Mouse (Mus musculus): ENCODE measurements around the gene Tcf20. TPM values are rescaled to one million over a fixed set of nuclear protein-coding genes. Genes with fewer than 3 reads are reported as not detected.

Tcf20 gene
- polyA plus RNA-seq, 2 experiments: 2.9 to 5.7 TPM

GRCm38 (mm10) chr15:82963090-82963489 is 24.6 kb downstream of the Tcf20 start:
- Histone ChIP-seq H3K27ac (no peak overlapping the region), H3K9ac (replicated peaks) (no peak overlapping the region), H3K4me3 (ENCODE audit: insufficient read depth in 1 of 2, low read depth in 2 of 2, low read length in 2 of 2) (peak overlapping the region in 1 of 2 experiments; percentile 40; a peak in 1 of 4 replicates), H3K27me3 (ENCODE audit: control insufficient read depth, insufficient read depth, low read length) (peaks cover 53% of the 10 kb centered on the region), H3K4me2 (ENCODE audit: low read depth) (peak overlapping the region; percentile 43), H3K9me3 (ENCODE audit: control insufficient read depth, low read length) (no peaks in the 10 kb centered on the region), H3K4me1 (replicated peaks; ENCODE audit: control insufficient read depth in 2 of 2, insufficient read depth in 2 of 2, low read length in 1 of 2) (0 out of 4 replicates have a peak, but pooled peaks cover 0 to 2% of the 10 kb centered on the region in 2 experiments), H3K36me3 (replicated peaks; ENCODE audit: control insufficient read depth, insufficient read depth, low read depth) (no peaks in the 10 kb centered on the region)
- DNase-seq (ENCODE audit: low read depth in 3 of 3, low spot score in 3 of 3) (no peak), ATAC-seq (ENCODE audit: insufficient read depth) (no peak)
- no peak for TF ChIP-seq EP300 (IDR thresholded peaks at IDR 0.05; ENCODE audit: low read depth)
- TF ChIP-seq CTCF (IDR thresholded peaks at IDR 0.05; ENCODE audit: low read depth): no peak
- WGBS (ENCODE audit: insufficient replicate concordance): 5% methylated on average over 39 of the region's 39 CpGs

DNA sequence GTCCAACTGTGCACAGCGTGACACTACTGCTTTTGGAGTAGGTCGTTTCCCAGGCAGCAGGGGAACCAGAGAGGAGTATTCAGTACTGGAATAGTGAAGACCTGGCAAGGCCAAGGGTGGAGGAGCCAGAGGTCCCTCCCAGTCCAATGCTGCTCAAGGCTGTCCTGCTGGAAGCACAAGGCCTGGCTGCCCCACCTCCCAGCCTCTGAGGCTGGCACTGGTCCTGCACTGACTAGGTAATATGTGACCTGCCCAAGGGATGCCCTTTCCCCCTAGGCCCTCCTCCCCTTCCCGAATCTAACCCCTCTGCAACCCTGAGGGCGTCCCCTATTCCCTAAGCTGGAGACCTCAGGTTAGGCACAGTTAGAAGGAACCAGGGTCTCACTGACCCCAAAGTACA is 25.1 kb downstream of the Tcf20 start:
- H3K36me3 ChIP-seq (replicated peaks; ENCODE audit: control insufficient read depth, insufficient read depth, low read depth): no peaks in the 10 kb centered on the region
- TF ChIP-seq CTCF (IDR thresholded peaks at IDR 0.05; ENCODE audit: low read depth) (no peak), EP300 (IDR thresholded peaks at IDR 0.05; ENCODE audit: low read depth) (no peak)
- DNase-seq (ENCODE audit: low read depth in 3 of 3, low spot score in 3 of 3) (no peak), ATAC-seq (ENCODE audit: insufficient read depth) (no peak)
- H3K9ac ChIP-seq (replicated peaks): no peak overlapping the region
- no peaks in the 10 kb centered on the region for H3K9me3 ChIP-seq (ENCODE audit: control insufficient read depth, low read length)
- H3K27me3 ChIP-seq (ENCODE audit: control insufficient read depth, insufficient read depth, low read length): peaks cover 53% of the 10 kb centered on the region
- no peak overlapping the region for H3K27ac ChIP-seq
- no peak overlapping the region for H3K4me3 ChIP-seq (ENCODE audit: insufficient read depth in 1 of 2, low read depth in 2 of 2, low read length in 2 of 2)
- no peaks in the 10 kb centered on the region for H3K4me1 ChIP-seq (replicated peaks; ENCODE audit: control insufficient read depth in 2 of 2, insufficient read depth in 2 of 2, low read length in 1 of 2)
- 36% methylated on average over 4 of the region's 4 CpGs for WGBS (ENCODE audit: insufficient replicate concordance)
- H3K4me2 ChIP-seq (ENCODE audit: low read depth): no peak overlapping the region

DNA sequence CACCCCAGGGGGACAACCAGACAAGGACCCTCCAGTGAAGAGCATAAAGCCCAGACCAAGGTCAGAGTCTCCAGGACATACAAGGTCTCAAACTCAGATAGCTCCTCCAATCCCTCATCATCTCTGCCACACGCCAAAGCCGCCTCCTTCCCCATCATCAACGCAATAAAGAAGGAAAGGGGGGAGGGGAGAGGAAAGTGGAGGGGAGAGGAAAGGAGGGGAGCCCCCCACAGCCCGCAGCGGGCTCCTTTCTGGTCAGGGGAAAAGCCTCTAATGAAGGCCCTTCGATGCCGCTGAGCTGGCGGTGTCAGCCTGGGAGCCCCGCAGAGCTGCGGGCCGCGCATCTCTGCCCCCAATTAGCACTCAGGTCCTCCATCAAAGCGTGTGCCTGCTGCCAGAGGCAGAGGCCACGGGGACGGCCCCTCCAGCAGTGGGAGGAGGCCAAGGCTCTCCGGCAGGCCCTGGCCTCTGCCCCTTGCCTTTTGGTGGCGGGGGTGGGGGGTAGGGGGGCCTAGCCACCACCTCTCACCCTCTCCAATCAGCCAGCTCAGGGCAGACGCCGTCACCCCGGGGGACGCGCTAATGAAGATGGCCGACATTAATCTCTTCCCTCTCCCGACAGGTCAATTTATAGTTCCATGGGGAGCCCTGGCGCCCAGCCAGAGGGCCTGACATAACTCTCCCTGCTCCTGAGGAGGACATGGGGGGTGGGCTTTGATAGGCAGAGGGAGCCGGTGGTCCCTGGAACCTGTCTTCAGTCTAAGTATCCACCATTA is 26.7 kb downstream of the Tcf20 start:
- no peak overlapping the region for H3K4me3 ChIP-seq (ENCODE audit: insufficient read depth in 1 of 2, low read depth in 2 of 2, low read length in 2 of 2)
- H3K4me1 ChIP-seq (replicated peaks; ENCODE audit: control insufficient read depth in 2 of 2, insufficient read depth in 2 of 2, low read length in 1 of 2): no peaks in the 10 kb centered on the region; a peak in 1 of 4 replicates
- 5% methylated on average over 26 of the region's 26 CpGs for WGBS (ENCODE audit: insufficient replicate concordance)
- H3K9me3 ChIP-seq (ENCODE audit: control insufficient read depth, low read length): no peaks in the 10 kb centered on the region
- H3K27ac ChIP-seq: no peak overlapping the region
- H3K9ac ChIP-seq (replicated peaks): no peak overlapping the region
- DNase-seq (ENCODE audit: low read depth in 3 of 3, low spot score in 3 of 3) (no peak), ATAC-seq (ENCODE audit: insufficient read depth) (no peak)
- TF ChIP-seq EP300 (IDR thresholded peaks at IDR 0.05; ENCODE audit: low read depth): no peak
- no peak for TF ChIP-seq CTCF (IDR thresholded peaks at IDR 0.05; ENCODE audit: low read depth)
- H3K27me3 ChIP-seq (ENCODE audit: control insufficient read depth, insufficient read depth, low read length): peaks cover 53% of the 10 kb centered on the region
- H3K36me3 ChIP-seq (replicated peaks; ENCODE audit: control insufficient read depth, insufficient read depth, low read depth): no peaks in the 10 kb centered on the region
- H3K4me2 ChIP-seq (ENCODE audit: low read depth): no peak overlapping the region

DNA sequence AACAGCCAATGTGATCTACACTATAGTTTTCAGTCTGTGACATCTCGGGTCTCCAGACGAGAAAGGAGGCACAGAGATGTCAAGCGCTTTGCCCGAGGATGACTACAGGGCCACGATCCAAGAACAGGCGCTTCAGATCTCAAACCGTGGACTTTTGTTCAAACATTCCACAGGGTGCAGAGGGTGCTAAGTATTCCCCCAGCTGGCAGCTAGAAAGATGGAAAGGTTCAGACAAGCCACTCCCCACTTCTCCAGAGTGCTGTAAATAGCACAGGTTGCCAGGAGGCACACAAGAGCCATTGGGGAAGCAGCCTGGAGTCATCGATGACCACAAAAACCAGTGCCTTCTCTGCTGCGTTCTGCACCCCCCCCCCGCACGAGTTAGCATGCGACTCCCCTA is 28.5 kb downstream of the Tcf20 start:
- no peak for ATAC-seq (ENCODE audit: insufficient read depth)
- H3K4me3 ChIP-seq (ENCODE audit: insufficient read depth in 1 of 2, low read depth in 2 of 2, low read length in 2 of 2): no peak overlapping the region

DNA sequence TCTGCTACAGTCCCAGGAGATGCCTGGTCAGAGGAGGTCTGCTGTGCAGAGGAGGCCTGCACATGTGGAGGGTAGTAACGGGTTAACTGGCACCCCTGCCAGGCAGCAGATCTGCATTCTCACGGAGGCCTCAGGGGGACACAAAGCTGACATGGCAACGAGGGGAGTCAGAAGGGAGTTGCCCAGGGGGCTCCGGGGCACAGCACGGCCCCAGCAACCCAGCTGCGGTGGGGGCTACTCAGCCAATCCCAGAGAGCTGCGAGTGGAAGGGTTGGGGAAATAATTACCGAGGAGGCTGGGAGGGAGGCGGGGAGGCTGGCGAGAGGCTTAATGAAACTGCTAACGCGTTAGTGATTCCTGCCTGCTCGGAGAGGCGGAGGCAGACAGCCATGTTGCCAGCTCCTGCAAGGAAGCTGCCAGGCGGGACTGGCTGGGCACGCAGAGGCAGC is 29.4 kb downstream of the Tcf20 start:
- 14% methylated on average over 16 of the region's 16 CpGs for WGBS (ENCODE audit: insufficient replicate concordance)
- no peaks in the 10 kb centered on the region for H3K36me3 ChIP-seq (replicated peaks; ENCODE audit: control insufficient read depth, insufficient read depth, low read depth)
- no peak for DNase-seq (ENCODE audit: low read depth in 3 of 3, low spot score in 3 of 3)
- no peak overlapping the region for H3K4me2 ChIP-seq (ENCODE audit: low read depth)
- ATAC-seq (ENCODE audit: insufficient read depth): no peak
- no peaks in the 10 kb centered on the region; a peak in 1 of 4 replicates for H3K4me1 ChIP-seq (replicated peaks; ENCODE audit: control insufficient read depth in 2 of 2, insufficient read depth in 2 of 2, low read length in 1 of 2)
- TF ChIP-seq CTCF (IDR thresholded peaks at IDR 0.05; ENCODE audit: low read depth) (no peak), EP300 (IDR thresholded peaks at IDR 0.05; ENCODE audit: low read depth) (no peak)
- no peak overlapping the region for H3K9ac ChIP-seq (replicated peaks)
- H3K27me3 ChIP-seq (ENCODE audit: control insufficient read depth, insufficient read depth, low read length): peaks cover 42% of the 10 kb centered on the region
- H3K9me3 ChIP-seq (ENCODE audit: control insufficient read depth, low read length): no peaks in the 10 kb centered on the region
- no peak overlapping the region for H3K4me3 ChIP-seq (ENCODE audit: insufficient read depth in 1 of 2, low read depth in 2 of 2, low read length in 2 of 2)
- no peak overlapping the region for H3K27ac ChIP-seq

More for the DNA sequence above, 28.5 kb downstream of the Tcf20 start:
- TF ChIP-seq EP300 (IDR thresholded peaks at IDR 0.05; ENCODE audit: low read depth) (no peak), CTCF (IDR thresholded peaks at IDR 0.05; ENCODE audit: low read depth) (no peak)
- no peak overlapping the region for H3K27ac ChIP-seq
- 36% methylated on average over 12 of the region's 12 CpGs for WGBS (ENCODE audit: insufficient replicate concordance)
- peaks cover 47% of the 10 kb centered on the region for H3K27me3 ChIP-seq (ENCODE audit: control insufficient read depth, insufficient read depth, low read length)
- H3K9me3 ChIP-seq (ENCODE audit: control insufficient read depth, low read length): no peaks in the 10 kb centered on the region
- H3K4me2 ChIP-seq (ENCODE audit: low read depth): no peak overlapping the region
- H3K4me1 ChIP-seq (replicated peaks; ENCODE audit: control insufficient read depth in 2 of 2, insufficient read depth in 2 of 2, low read length in 1 of 2): no peaks in the 10 kb centered on the region; a peak in 1 of 4 replicates
- H3K36me3 ChIP-seq (replicated peaks; ENCODE audit: control insufficient read depth, insufficient read depth, low read depth): no peaks in the 10 kb centered on the region
- H3K9ac ChIP-seq (replicated peaks): no peak overlapping the region
- DNase-seq (ENCODE audit: low read depth in 3 of 3, low spot score in 3 of 3): no peak

All from liver, embryonic 14.5 days (tissue).